ENCODE assay signal across 19 mouse cellular contexts in the genomic region with DNA sequence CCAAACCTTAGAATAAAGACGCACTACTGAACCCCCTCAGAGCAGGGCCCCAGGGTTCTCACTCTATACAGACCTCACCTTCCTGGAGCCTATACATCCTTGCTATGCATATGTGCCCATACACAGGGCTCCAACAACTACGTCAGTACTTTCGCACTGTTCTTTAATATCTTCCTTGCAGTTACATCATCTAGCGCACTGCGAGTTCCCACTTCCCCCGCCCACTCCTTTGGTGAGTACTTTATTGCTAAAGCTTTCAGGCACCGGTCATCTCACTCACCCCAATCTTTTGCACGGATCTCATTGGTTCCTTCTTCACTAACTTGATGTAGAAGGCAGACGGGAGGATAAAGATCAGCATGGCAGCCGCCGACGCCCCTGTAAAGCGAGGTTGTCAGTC. TPM values are rescaled to one million over a fixed set of nuclear protein-coding genes. Genes with fewer than 3 reads are reported as not detected.
A peak's percentile ranks its signal among the peaks of the same experiment; 100 is the strongest.
DNase-seq lines count a peak whose midpoint lies in the region; ATAC-seq and TF ChIP-seq lines count a peak whose summit lies in the region.
"Had no signal": no experiment of that assay in that cellular context is flagged by ENCODE, and none has a peak within 500 bp of the region (broad histone marks: within the 10 kb centered on the region; RNA-seq: fewer than 3 reads in every experiment).

No protein-coding gene starts in this region.

- H3K27me3 ChIP-seq in heart, embryonic 13.5 days (replicated peaks): no peaks in the 10 kb centered on the region
- H3K27me3 ChIP-seq in heart, embryonic 12.5 days (replicated peaks): no peaks in the 10 kb centered on the region
- H3K27me3 ChIP-seq in intestine, postnatal 0 days (replicated peaks; ENCODE audit: control insufficient read depth, insufficient read depth, low read length): no peaks in the 10 kb centered on the region
- H3K27me3 ChIP-seq in intestine, embryonic 15.5 days (replicated peaks): no peaks in the 10 kb centered on the region
- H3K27me3 ChIP-seq: embryonic facial prominence, embryonic 13.5 days; forebrain, embryonic 12.5 days had no signal

- 91% methylated on average over 13 of the region's 13 CpGs for WGBS in heart, embryonic 13.5 days
- WGBS in heart, embryonic 12.5 days: 92% methylated on average over 13 of the region's 13 CpGs
- 86% methylated on average over 13 of the region's 13 CpGs for WGBS in intestine, postnatal 0 days
- WGBS in intestine, embryonic 15.5 days: 93% methylated on average over 13 of the region's 13 CpGs

- no peak for ATAC-seq in heart, embryonic 13.5 days (ENCODE audit: extremely low read depth, insufficient number of reproducible peaks, low FRiP score, low TSS enrichment)
- no peak for ATAC-seq in heart, embryonic 12.5 days (ENCODE audit: insufficient number of reproducible peaks, low FRiP score)
- no peak for ATAC-seq in intestine, postnatal 0 days
- ATAC-seq in intestine, embryonic 15.5 days: no peak
- ATAC-seq in monocyte, adult 5-6 weeks (replicated peaks; ENCODE audit: insufficient number of reproducible peaks, low FRiP score, low TSS enrichment, poor library complexity, severe bottlenecking): no peak
- ATAC-seq: forebrain, embryonic 16.5 days had no signal

- H3K9me3 ChIP-seq in heart, embryonic 13.5 days: no peaks in the 10 kb centered on the region
- H3K9me3 ChIP-seq in heart, embryonic 12.5 days (replicated peaks): no peaks in the 10 kb centered on the region
- H3K9me3 ChIP-seq in intestine, postnatal 0 days (ENCODE audit: control insufficient read depth): no peaks in the 10 kb centered on the region
- H3K9me3 ChIP-seq in intestine, embryonic 15.5 days: no peaks in the 10 kb centered on the region
- H3K9me3 ChIP-seq: embryonic facial prominence, embryonic 13.5 days; forebrain, embryonic 12.5 days had no signal

- H3K4me3 ChIP-seq in heart, embryonic 13.5 days: no peak overlapping the region
- H3K4me3 ChIP-seq in heart, embryonic 12.5 days: no peak overlapping the region
- H3K4me3 ChIP-seq in intestine, postnatal 0 days (ENCODE audit: low read depth, low read length): no peak overlapping the region
- no peak overlapping the region for H3K4me3 ChIP-seq in intestine, embryonic 15.5 days (replicated peaks)
- H3K4me3 ChIP-seq: embryonic facial prominence, embryonic 13.5 days; forebrain, embryonic 12.5 days had no signal

- 0 out of 2 replicates have a peak overlapping the region, but pooled peaks have one; percentile 1 for H3K9ac ChIP-seq in heart, embryonic 13.5 days
- H3K9ac ChIP-seq in heart, embryonic 12.5 days: no peak overlapping the region
- H3K9ac ChIP-seq in intestine, postnatal 0 days (ENCODE audit: low read depth, low read length): no peak overlapping the region
- H3K9ac ChIP-seq in intestine, embryonic 15.5 days: no peak overlapping the region
- H3K9ac ChIP-seq: embryonic facial prominence, embryonic 13.5 days; forebrain, embryonic 12.5 days; hindbrain, embryonic 14.5 days had no signal

- DNase-seq in induced T-regulatory cell, adult 2 months (ENCODE audit: low read depth): peak; percentile 19
- DNase-seq in ovary, postnatal 10 days (ENCODE audit: low spot score): no peak
- DNase-seq: adrenal gland, adult 2 months; adrenal gland, postnatal 25 days; cerebellum, adult 18-20 months; cerebellum, adult 9-11 months; cerebellum, postnatal 36 days; gastrocnemius, postnatal 14 days; heart, postnatal 4 days; kidney, adult 11 months had no signal

- H3K36me3 ChIP-seq in heart, embryonic 13.5 days: peaks cover 88% of the 10 kb centered on the region
- peaks cover 82% of the 10 kb centered on the region for H3K36me3 ChIP-seq in heart, embryonic 12.5 days
- H3K36me3 ChIP-seq in intestine, postnatal 0 days (ENCODE audit: control insufficient read depth, insufficient read depth): peaks cover 76% of the 10 kb centered on the region
- peaks cover 64% of the 10 kb centered on the region for H3K36me3 ChIP-seq in intestine, embryonic 15.5 days

- peaks cover 51% of the 10 kb centered on the region for H3K4me1 ChIP-seq in heart, embryonic 13.5 days
- H3K4me1 ChIP-seq in heart, embryonic 12.5 days (replicated peaks): peaks cover 33% of the 10 kb centered on the region
- 0 out of 2 replicates have a peak, but pooled peaks cover 3% of the 10 kb centered on the region for H3K4me1 ChIP-seq in intestine, postnatal 0 days (replicated peaks; ENCODE audit: control insufficient read depth, insufficient read depth, low read length)
- H3K4me1 ChIP-seq in intestine, embryonic 15.5 days (replicated peaks): peaks cover 10% of the 10 kb centered on the region; the same call in 1 of the 2 replicates

- no peak overlapping the region; the same call in 1 of the 2 replicates for H3K27ac ChIP-seq in heart, embryonic 13.5 days (replicated peaks)
- no peak overlapping the region for H3K27ac ChIP-seq in heart, embryonic 12.5 days (ENCODE audit: poor library complexity, severe bottlenecking)
- peak overlapping the region; percentile 15; the same call in 1 of the 2 replicates for H3K27ac ChIP-seq in intestine, postnatal 0 days (ENCODE audit: low read depth, low read length)
- no peak overlapping the region for H3K27ac ChIP-seq in intestine, embryonic 15.5 days
- H3K27ac ChIP-seq: embryonic facial prominence, embryonic 13.5 days; forebrain, embryonic 12.5 days; hindbrain, embryonic 14.5 days had no signal

- no peak for TF ChIP-seq CTCF in intestine, postnatal 0 days (IDR thresholded peaks at IDR 0.05; ENCODE audit: low read depth)

- H3K4me2 ChIP-seq in heart, embryonic 13.5 days: no peak overlapping the region
- no peak overlapping the region for H3K4me2 ChIP-seq in heart, embryonic 12.5 days
- H3K4me2 ChIP-seq in intestine, postnatal 0 days (replicated peaks; ENCODE audit: low read depth): no peak overlapping the region
- H3K4me2 ChIP-seq in intestine, embryonic 15.5 days (replicated peaks): no peak overlapping the region
- H3K4me2 ChIP-seq: embryonic facial prominence, embryonic 13.5 days; forebrain, embryonic 12.5 days; hindbrain, embryonic 14.5 days had no signal

RNA-seq across cellular contexts. Expression of gene Slc38a2, which starts 8.7 kb away (rescaled TPM):
- 115 and 119 TPM in 2 replicates for polyA plus RNA-seq in heart, embryonic 13.5 days (2015; fragmentation: Nextera tagmentation; extraction: Ambion mirVana)
- 154 and 161 TPM in 2 replicates for polyA plus RNA-seq in heart, embryonic 12.5 days (2016; fragmentation: Nextera tagmentation; extraction: Ambion mirVana)
- polyA plus RNA-seq in intestine, postnatal 0 days (2015; fragmentation: Nextera tagmentation; extraction: Ambion mirVana): 27.9 and 28.5 TPM in 2 replicates
- polyA plus RNA-seq in intestine, embryonic 15.5 days (2015; fragmentation: Nextera tagmentation; extraction: Ambion mirVana): 83.8 and 95.3 TPM in 2 replicates
- total RNA-seq in monocyte, adult 5-6 weeks (2017): 65.4 to 124 TPM (median 68.3 TPM) in 3 replicates

RNA-seq across cellular contexts. Expression of gene Slc38a1, which starts 48.1 kb away (rescaled TPM):
- polyA plus RNA-seq in heart, embryonic 13.5 days (2015; fragmentation: Nextera tagmentation; extraction: Ambion mirVana): 69.7 and 70.4 TPM in 2 replicates
- polyA plus RNA-seq in heart, embryonic 12.5 days (2016; fragmentation: Nextera tagmentation; extraction: Ambion mirVana): 93.0 and 99.8 TPM in 2 replicates
- 78.6 and 79.8 TPM in 2 replicates for polyA plus RNA-seq in intestine, postnatal 0 days (2015; fragmentation: Nextera tagmentation; extraction: Ambion mirVana)
- 113 and 119 TPM in 2 replicates for polyA plus RNA-seq in intestine, embryonic 15.5 days (2015; fragmentation: Nextera tagmentation; extraction: Ambion mirVana)
- 60.2 to 115 TPM (median 76.1 TPM) in 3 replicates for total RNA-seq in monocyte, adult 5-6 weeks (2017)
